Mouse (Mus musculus): ENCODE results near the gene Fbxo7.
"Not testable (repeated sequence)": the region's sequence is repeated elsewhere in the genome, so short reads cannot be mapped to it uniquely, and the experiment has no call there.

Fbxo7 gene

DNA sequence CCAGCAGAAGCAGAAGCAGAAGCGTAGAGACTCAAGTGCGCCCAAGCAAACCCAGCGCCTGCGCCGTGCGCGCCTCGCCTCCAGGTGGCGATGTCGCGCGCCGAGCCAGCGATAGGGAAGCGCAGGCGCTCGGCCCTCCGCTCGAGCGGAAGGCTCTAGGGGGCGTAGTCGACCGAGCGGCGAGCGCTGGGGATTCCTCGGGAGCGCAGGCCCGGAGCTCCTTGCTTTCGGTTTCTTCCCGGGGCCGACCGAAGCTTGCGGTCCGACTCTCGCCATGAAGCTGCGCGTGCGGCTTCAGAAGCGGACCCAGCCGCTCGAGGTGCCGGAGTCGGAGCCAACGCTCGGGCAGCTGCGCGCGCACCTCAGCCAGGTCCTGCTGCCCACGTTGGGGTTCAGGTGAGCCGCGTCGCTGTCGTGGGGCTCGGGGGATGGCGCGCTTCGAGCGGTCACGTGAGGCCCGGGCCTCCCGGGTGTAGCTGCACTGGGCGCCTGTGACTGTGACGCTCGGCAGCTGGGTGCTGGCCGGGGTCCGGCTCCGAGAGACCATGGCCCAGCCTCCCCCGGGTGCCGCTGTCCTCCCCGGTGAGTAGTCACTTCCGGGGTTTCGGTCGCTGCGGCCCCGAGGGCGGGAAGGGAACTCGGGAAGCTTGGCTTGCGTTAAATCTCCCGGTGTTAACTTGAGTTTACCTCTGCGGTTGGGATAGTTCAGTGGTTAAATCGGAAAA lies at the start of gene Fbxo7:
Gene Fbxo7, plus strand, starts transcription at position 224 of the 725 bp plus-strand sequence.
- peak; percentile 86 for DNase-seq (ENCODE audit: low read depth, low spot score)

DNA sequence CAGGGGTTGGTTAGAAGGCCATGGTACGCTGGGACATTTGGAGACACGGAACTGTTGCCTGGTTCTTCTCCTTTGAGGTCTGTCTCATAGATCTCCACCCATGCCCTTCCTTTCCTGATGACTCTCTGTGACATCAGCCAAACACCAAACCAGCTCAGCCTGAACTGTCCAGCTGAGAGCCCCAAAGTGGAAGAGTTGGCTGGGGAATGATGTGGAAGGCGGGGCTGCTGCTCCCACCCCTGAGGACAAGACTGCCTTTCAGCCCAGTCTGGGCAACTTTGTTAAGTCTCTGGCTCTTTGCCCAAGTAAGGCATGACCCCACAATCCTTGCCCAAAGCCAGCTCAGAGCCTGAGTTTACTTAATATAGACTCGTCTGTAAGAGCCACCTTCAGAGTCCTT lies 48.9 kb upstream of the Fbxo7 start:
- DNase-seq (ENCODE audit: low read depth, low spot score) = no peak

DNA sequence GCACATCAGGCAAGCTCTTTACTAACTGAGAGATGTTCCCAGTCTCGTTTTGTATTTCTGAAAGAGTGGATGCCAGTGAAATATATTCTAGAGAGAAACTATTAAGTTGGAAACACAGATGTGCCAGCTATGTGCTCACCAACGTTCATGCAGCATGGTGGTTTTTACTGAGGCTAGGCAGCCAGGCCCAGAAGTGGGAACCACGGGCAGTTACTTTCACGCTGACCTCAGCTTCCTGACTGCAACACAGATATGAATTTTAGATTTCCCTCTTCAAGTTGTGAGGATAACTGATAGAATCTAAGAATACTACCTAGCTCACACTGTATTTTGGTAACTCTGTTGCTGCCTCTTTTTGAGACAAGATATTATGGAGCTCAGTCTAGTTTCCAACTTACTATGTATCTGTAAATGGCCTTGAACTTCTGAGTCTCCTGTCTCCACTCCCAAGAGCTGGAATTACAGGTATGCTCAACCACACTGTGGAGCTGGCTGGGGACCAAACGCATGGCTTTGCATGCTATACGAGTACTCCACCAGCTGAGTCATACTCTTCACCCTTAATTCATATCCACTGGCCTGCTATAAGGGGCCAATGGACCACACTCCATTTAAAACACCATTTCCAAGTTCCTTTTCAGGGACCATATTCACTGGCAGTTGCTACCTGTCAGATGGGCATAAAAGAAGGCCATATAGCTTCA lies 32.2 kb upstream of the Fbxo7 start:
- DNase-seq (ENCODE audit: low read depth, low spot score) = no peak

- DNase-seq (ENCODE audit: low read depth, low spot score) = no peak
These were observed 29.4 kb upstream of the Fbxo7 start for GRCm38 (mm10) chr10:85992412-85992811.

GRCm38 (mm10) chr10:85993836-85994235 lies 27.9 kb upstream of the Fbxo7 start:
- DNase-seq (ENCODE audit: low read depth, low spot score) = no peak

DNA sequence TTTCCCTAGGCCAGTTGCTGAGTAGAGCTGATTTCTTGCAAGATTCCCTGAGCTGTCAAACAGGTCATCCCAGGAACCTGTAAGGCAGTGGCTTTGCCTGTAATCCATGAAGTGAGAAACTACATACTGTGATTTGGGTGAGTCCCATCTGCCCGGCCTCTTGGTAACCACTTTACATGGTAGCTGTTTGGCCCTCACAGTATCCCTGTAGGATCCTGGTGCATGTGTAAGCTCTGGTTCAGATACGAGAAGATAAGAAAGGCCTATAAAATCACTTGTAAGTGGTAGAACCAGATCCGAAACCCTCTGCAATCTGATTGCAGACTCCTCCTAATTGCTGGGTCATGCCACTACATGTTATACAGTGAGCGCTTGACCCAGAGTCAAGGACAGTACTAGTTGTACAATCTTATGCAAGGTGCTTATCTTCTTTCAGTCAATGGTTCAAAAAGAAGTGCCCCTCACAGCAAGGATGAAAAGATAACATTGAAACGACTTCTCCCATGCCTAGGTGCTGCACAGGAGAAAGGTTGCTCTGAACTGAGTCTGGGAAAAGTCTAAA lies 27.1 kb upstream of the Fbxo7 start:
- no peak for DNase-seq (ENCODE audit: low read depth, low spot score)

GRCm38 (mm10) chr10:86000447-86000846 lies 21.3 kb upstream of the Fbxo7 start:
- DNase-seq (ENCODE audit: low read depth, low spot score) = no peak

DNA sequence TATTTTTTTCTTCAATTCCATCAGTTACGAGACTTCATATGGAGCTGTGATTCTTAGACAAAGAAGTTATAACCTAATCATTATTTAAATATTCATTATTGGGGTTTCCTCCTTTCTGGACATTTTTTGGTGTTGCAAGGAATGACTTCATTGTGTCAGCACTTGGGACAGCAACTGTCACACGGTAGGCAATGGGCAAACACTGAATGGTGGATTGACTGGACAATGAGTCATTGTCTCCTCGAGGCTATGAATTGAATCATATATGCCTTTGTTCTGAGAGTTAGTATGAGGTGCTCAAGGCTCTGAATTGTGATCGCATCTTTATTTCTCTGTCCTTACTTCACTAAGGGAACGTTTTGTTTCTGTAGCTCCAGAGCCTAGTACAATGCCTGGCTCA lies 15.3 kb upstream of the Fbxo7 start:
- no peak for DNase-seq (ENCODE audit: low read depth, low spot score)

DNA sequence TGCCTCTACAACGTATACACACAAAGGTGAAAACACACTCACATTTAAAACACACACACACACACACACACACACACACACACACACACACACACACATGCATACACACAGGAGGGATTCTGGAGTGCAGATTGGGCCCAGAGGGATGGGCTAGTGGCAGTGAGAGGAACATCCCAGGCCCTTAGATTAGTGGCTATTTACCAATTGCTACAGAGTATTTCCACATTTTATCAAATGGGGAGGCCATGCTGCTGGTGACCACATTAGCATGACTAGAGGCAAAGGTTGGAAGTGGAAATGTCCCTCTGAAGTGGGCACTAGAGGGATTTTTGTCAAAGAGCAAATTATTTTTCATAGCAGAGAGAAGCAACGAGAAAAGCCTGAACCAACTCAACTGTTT lies 12.1 kb upstream of the Fbxo7 start:
- DNase-seq (ENCODE audit: low read depth, low spot score) = no peak

GRCm38 (mm10) chr10:86010636-86011035 lies 11.1 kb upstream of the Fbxo7 start:
- no peak for DNase-seq (ENCODE audit: low read depth, low spot score)

DNA sequence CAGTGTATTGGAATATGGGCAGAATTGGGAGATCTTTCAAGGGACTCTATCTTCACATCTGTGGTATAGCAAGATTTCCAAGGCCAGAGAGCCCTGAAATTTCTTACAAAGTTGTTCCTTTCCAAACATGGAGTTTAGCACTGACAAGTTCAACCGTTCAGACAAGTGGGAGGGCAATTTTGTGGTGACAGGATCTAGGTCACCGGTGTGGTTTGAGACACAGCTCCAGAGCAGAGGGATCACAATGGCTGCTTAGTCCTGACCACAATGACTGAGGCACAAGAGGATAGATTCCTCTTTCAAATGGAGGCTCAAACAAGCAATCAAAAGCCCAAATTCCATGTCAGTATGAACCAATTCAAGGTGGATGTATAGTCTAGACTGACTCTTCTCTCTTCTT lies 10.6 kb upstream of the Fbxo7 start:
- DNase-seq (ENCODE audit: low read depth, low spot score) = no peak

GRCm38 (mm10) chr10:86011781-86012180 lies 10.0 kb upstream of the Fbxo7 start, which contains the start of gene Bpifc:
Bpifc (minus strand) TSS chr10:86011895.
- DNase-seq (ENCODE audit: low read depth, low spot score) = no peak

GRCm38 (mm10) chr10:86017781-86018180 lies 4.0 kb upstream of the Fbxo7 start:
- peak; percentile 3 for DNase-seq (ENCODE audit: low read depth, low spot score)

DNA sequence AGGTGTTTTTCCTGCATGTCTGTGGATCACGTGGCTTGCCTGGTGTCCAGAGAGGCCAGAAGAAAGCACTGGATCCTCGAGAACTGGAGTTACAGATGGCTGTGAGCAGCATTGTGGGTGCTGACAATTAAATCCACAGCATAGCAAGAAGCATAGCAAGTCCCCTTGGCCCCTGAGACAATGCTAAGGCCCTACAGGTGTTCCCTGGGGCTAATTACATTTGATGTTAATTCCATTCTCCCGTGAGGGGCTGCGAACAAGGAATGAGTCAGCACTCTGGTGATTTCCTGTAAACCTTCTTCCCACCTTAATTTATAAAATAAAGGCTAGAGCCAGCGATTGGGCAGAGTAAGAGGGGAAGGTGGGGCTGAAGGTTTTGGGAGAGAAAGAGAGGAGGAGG lies 3.0 kb upstream of the Fbxo7 start:
- DNase-seq (ENCODE audit: low read depth, low spot score) = peak; percentile 74

DNA sequence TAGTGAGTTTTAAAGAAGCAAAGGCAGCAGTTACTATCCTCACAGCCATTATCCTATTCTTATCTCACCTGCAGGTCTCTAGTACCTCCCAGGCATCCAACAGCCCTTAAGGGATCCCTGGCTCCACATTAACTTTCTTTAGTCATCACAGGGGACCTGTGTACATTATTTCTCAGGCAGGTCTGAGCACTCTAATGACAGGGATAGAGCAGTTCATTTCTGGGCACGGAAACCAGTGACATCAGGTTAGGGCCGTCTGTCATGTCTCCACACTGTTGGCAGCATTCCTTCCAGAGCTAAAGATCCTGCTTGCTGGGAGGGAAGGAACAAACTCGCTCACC lies 394 bp upstream of the Fbxo7 start:
- no peak for DNase-seq (ENCODE audit: low read depth, low spot score)

GRCm38 (mm10) chr10:86022474-86022816 lies 673 bp downstream of the Fbxo7 start:
- no peak for DNase-seq (ENCODE audit: low read depth, low spot score)

- no peak for DNase-seq (ENCODE audit: low read depth, low spot score)
These were observed 1.4 kb downstream of the Fbxo7 start for GRCm38 (mm10) chr10:86023149-86023548.

DNA sequence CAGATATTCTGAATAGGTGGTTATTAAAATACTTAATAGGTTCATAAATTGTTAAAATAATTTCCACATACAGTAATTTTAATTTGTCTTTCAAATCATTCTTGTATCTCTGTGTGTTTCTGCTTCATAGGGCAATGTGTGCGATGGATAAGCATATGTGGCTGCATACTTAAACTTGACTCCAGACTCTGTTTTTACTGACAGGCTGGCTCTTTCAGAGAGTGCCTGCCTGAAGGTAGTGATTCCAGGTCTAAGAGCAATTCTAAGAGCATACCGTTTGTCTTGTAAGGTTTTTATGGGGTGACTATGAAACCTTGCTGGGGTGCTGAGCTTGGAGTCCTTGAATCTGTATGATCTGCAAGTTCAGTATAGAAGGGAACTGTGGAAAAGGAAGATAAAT lies 4.1 kb downstream of the Fbxo7 start:
- DNase-seq (ENCODE audit: low read depth, low spot score) = no peak

- DNase-seq (ENCODE audit: low read depth, low spot score) = no peak
These were observed 4.6 kb downstream of the Fbxo7 start for GRCm38 (mm10) chr10:86026354-86026753.

DNA sequence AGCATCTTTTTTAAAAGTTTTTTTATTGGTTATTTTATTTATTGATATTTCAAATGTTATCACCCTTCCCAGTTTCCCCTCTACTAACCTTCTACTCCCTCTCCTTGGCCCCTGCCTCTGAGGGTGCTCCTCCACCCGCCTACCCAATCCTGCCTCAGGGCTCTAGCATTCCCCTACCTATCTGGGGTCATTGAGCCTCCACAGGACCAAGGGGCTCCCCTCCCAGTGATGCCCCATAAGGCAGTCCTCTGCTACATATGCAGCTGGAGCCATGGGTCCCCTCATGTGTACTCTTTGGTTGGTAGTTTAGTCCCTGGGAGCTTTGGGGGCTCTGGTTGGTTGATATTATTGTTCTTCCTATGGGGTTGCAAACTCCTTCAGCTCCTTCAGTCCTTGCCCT lies 5.0 kb downstream of the Fbxo7 start:
- not testable (repeated sequence) for DNase-seq (ENCODE audit: low read depth, low spot score)

- DNase-seq (ENCODE audit: low read depth, low spot score) = no peak
These were observed 9.0 kb downstream of the Fbxo7 start for GRCm38 (mm10) chr10:86030743-86031142.

DNA sequence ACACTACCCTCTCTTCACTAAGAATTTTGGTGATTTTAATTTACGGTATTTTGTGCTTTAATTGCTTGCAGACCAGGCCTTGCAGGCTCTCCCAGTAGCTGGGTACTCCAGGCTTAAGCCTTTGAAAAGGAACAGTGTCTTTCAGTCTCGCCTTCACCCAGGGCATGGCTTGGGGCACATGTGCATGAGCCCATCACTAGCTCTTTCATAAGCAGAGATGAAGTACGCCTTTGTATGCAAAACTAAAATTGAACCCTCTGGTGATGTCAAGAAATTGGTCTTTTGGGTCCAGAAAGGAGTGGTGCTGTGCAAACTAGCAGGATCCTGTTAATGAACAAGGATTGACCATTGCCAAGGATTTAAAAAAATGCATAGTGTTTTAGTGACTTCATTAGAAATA lies 10.7 kb downstream of the Fbxo7 start:
- DNase-seq (ENCODE audit: low read depth, low spot score) = no peak
